Mouse (Mus musculus) midbrain, embryonic 16.5 days (tissue): ENCODE measurements around the gene Gnai2. TPM values are rescaled to one million over a fixed set of nuclear protein-coding genes. Genes with fewer than 3 reads are reported as not detected.
"Not testable (repeated sequence)": the region's sequence is repeated elsewhere in the genome, so short reads cannot be mapped to it uniquely, and the experiment has no call there.

ENCODE experiments used
- ATAC-seq: fragments of 200-750 bp; cut with Nextera tagmentation; 2 replicates; pipeline ENCODE4 v1.8.0; 2017; ENCODE audit warnings: moderate TSS enrichment
- H3K27ac ChIP-seq: fragments of 300-500 bp; sonication (generic); 2 replicates; pipeline ENCODE4 v1.5.1; 2014; ENCODE audit warnings: mild to moderate bottlenecking, low read length, mixed read lengths
- H3K27me3 ChIP-seq: fragments of 300-500 bp; sonication (generic); 2 replicates; pipeline ENCODE4 v1.6.1; 2014; ENCODE audit warnings: low read depth, low read length, mixed read lengths; ENCODE audit not compliant: control insufficient read depth, insufficient read depth
- H3K36me3 ChIP-seq: fragments of 300-500 bp; sonication (generic); 2 replicates; pipeline ENCODE4 v1.6.1; 2014; ENCODE audit warnings: mild to moderate bottlenecking, low read length, moderate library complexity, mixed read lengths; ENCODE audit not compliant: control insufficient read depth, insufficient read depth
- H3K4me1 ChIP-seq: fragments of 300-500 bp; sonication (generic); 2 replicates; pipeline ENCODE4 v1.6.1; 2014; ENCODE audit warnings: mild to moderate bottlenecking, low read length, mixed read lengths; ENCODE audit not compliant: control insufficient read depth, insufficient read depth
- H3K4me2 ChIP-seq: fragments of 300-500 bp; sonication (generic); 2 replicates; pipeline ENCODE4 v1.6.1; 2014; ENCODE audit warnings: mild to moderate bottlenecking, low read length, mixed read lengths
- H3K4me3 ChIP-seq: fragments of 300-500 bp; sonication (generic); 2 replicates; pipeline ENCODE4 v1.5.1; 2014; ENCODE audit warnings: low read depth, mild to moderate bottlenecking, low read length, moderate library complexity, mixed read lengths
- H3K9ac ChIP-seq: fragments of 300-500 bp; sonication (generic); 2 replicates; pipeline ENCODE4 v1.6.1; 2014; ENCODE audit warnings: low read depth, low read length, mixed read lengths
- H3K9me3 ChIP-seq: fragments of 300-500 bp; sonication (generic); replicated peaks from 2 replicates; pipeline ENCODE4 v1.6.1; 2014; ENCODE audit warnings: mild to moderate bottlenecking, low read length, mixed read lengths; ENCODE audit not compliant: control insufficient read depth, poor library complexity, severe bottlenecking
- WGBS: fragments of 180-500 bp; shearing (Covaris S2); extraction: QIAGEN DNeasy Blood & Tissue Kit; methylation state at CpG from one replicate; pipeline ENCODE4 v1.1.7; 2014; 5-methylcytosine and 5-hydroxymethylcytosine counted together
- polyA plus RNA-seq: library from polyadenylated mRNA; unstranded; fragments of >200 nt; fragmentation: Nextera tagmentation; extraction: Ambion mirVana; gene quantifications from 2 replicates; pipeline ENCODE4 v1.2.1, GENCODE M21; 2015

The Gnai2 gene
- polyA plus RNA-seq, 1 experiment from 2014 or later, result 278 TPM

- H3K27ac ChIP-seq, H3K9ac ChIP-seq, ATAC-seq, H3K27me3 ChIP-seq, H3K4me2 ChIP-seq, H3K4me3 ChIP-seq, H3K9me3 ChIP-seq: not testable (repeated sequence)
- WGBS, result 79% methylated on average over 6 of the region's 6 CpGs
- Histone ChIP-seq H3K4me1 (peaks cover 22% of the 10 kb centered on the region), H3K36me3 (peaks cover 14% of the 10 kb centered on the region; the same call in 1 of the 2 replicates)
Observed at GRCm38 (mm10) chr9:107573774-107574173, 61.4 kb downstream of the Gnai2 start.

GRCm38 (mm10) chr9:107572327-107572662, 62.9 kb downstream of the Gnai2 start:
- Histone ChIP-seq H3K4me2 (no peak overlapping the region), H3K27ac (no peak overlapping the region), H3K4me1 (peaks cover 33% of the 10 kb centered on the region), H3K9me3 (no peaks in the 10 kb centered on the region), H3K4me3 (no peak overlapping the region), H3K36me3 (peaks cover 14% of the 10 kb centered on the region; the same call in 1 of the 2 replicates), H3K9ac (no peak overlapping the region), H3K27me3 (no peaks in the 10 kb centered on the region)
- no peak for ATAC-seq
- 94% methylated on average over 2 of the region's 2 CpGs for WGBS

GRCm38 (mm10) chr9:107571534-107572326, 63.4 kb downstream of the Gnai2 start:
- Histone ChIP-seq H3K27me3 (no peaks in the 10 kb centered on the region), H3K9me3 (no peaks in the 10 kb centered on the region), H3K27ac (no peak overlapping the region), H3K4me3 (no peak overlapping the region), H3K4me2 (no peak overlapping the region; the same call in 1 of the 2 replicates), H3K9ac (no peak overlapping the region), H3K36me3 (peaks cover 14% of the 10 kb centered on the region; the same call in 1 of the 2 replicates), H3K4me1 (peaks cover 36% of the 10 kb centered on the region)
- no peak for ATAC-seq
- WGBS, result 96% methylated on average over 22 of the region's 22 CpGs

GRCm38 (mm10) chr9:107570845-107571244, 64.3 kb downstream of the Gnai2 start:
- Histone ChIP-seq H3K27ac (no peak overlapping the region), H3K27me3 (no peaks in the 10 kb centered on the region), H3K9me3 (no peaks in the 10 kb centered on the region), H3K4me2 (peak overlapping the region; percentile 93), H3K4me1 (peaks cover 36% of the 10 kb centered on the region), H3K9ac (no peak overlapping the region), H3K36me3 (peaks cover 14% of the 10 kb centered on the region; the same call in 1 of the 2 replicates), H3K4me3 (peak overlapping the region; percentile 84)
- WGBS, result 94% methylated on average over 21 of the region's 21 CpGs
- no peak for ATAC-seq

GRCm38 (mm10) chr9:107570016-107570415, 65.2 kb downstream of the Gnai2 start:
- Histone ChIP-seq H3K9ac (peak overlapping the region; percentile 88), H3K4me1 (peaks cover 36% of the 10 kb centered on the region), H3K27ac (peak overlapping the region; percentile 92), H3K27me3 (no peaks in the 10 kb centered on the region), H3K4me3 (peak overlapping the region; percentile 84), H3K4me2 (peak overlapping the region; percentile 93), H3K36me3 (peaks cover 14% of the 10 kb centered on the region; the same call in 1 of the 2 replicates), H3K9me3 (no peaks in the 10 kb centered on the region)
- ATAC-seq, result no peak
- 42% methylated on average over 13 of the region's 13 CpGs for WGBS

- no peaks in the 10 kb centered on the region for H3K27me3 ChIP-seq
- H3K27ac ChIP-seq, result peak overlapping the region; percentile 92
- peak; percentile 16 for ATAC-seq
- H3K36me3 ChIP-seq, result peaks cover 12% of the 10 kb centered on the region; the same call in 1 of the 2 replicates
- H3K9me3 ChIP-seq, result no peaks in the 10 kb centered on the region
- peaks cover 37% of the 10 kb centered on the region for H3K4me1 ChIP-seq
- peak overlapping the region; percentile 93 for H3K4me2 ChIP-seq
- H3K4me3 ChIP-seq, result peak overlapping the region; percentile 84
- H3K9ac ChIP-seq, result peak overlapping the region; percentile 88
- WGBS, result under 1% methylated on average over 23 of the region's 23 CpGs
Observed at GRCm38 (mm10) chr9:107569270-107569669, 65.9 kb downstream of the Gnai2 start.

GRCm38 (mm10) chr9:107568331-107569261, 66.6 kb downstream of the Gnai2 start:
- Histone ChIP-seq H3K9me3 (no peaks in the 10 kb centered on the region), H3K4me2 (peak overlapping the region; percentile 93), H3K9ac (peak overlapping the region; percentile 88), H3K27ac (peak overlapping the region; percentile 92), H3K4me1 (peaks cover 44% of the 10 kb centered on the region), H3K27me3 (no peaks in the 10 kb centered on the region), H3K36me3 (peaks cover 10% of the 10 kb centered on the region; the same call in 1 of the 2 replicates), H3K4me3 (peak overlapping the region; percentile 84)
- ATAC-seq, result peak; percentile 90
- WGBS, result under 1% methylated on average over 41 of the region's 41 CpGs

- H3K4me2 ChIP-seq, result peak within 1 kb of the TSS; percentile 93
- WGBS, result 5% methylated on average over 18 of the region's 18 CpGs
- peaks cover 46% of the 10 kb centered on the region for H3K4me1 ChIP-seq
- peak within 1 kb of the TSS; percentile 92 for H3K27ac ChIP-seq
- H3K27me3 ChIP-seq, result no peaks in the 10 kb centered on the region
- ATAC-seq, result no peak
- peak within 1 kb of the TSS; percentile 88 for H3K9ac ChIP-seq
- no peaks in the 10 kb centered on the region for H3K9me3 ChIP-seq
- peaks cover 9% of the 10 kb centered on the region; the same call in 1 of the 2 replicates for H3K36me3 ChIP-seq
- peak within 1 kb of the TSS; percentile 84 for H3K4me3 ChIP-seq
Observed at GRCm38 (mm10) chr9:107567702-107568319, 67.4 kb downstream of the Gnai2 start, which contains the start of gene Hyal2. Hyal2 (plus strand) TSS chr9:107567945.
